Comparison of ENCODE assay signal across 28 mouse cellular contexts in the genomic region with DNA sequence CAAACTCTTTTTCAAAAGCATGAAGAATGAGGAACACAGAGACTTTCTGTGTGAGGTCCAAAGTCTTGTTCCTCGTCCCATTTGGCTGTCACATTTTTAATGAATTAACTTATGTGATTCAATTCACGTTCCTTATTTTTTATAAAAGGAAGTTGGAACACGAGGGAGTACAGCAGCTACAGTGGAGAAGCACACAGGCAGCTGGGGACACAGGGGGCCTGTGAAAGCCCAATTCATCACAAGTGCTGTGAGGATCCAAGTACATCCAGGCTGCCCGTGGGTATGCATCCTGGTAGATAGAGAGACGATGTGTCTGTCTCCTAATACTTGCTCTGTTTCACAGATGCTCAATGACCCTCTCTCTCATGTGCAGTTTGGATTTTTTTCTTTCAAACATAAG.
DNase-seq lines count a peak whose midpoint lies in the region; ATAC-seq and TF ChIP-seq lines count a peak whose summit lies in the region.
"Had no signal": no experiment of that assay in that cellular context is flagged by ENCODE, and none has a peak within 500 bp of the region (broad histone marks: within the 10 kb centered on the region; RNA-seq: fewer than 3 reads in every experiment).

No protein-coding gene starts in this region.

- H3K9me3 ChIP-seq in heart, embryonic 12.5 days (replicated peaks) = no peaks in the 10 kb centered on the region
- H3K9me3 ChIP-seq in liver, postnatal 0 days (ENCODE audit: low read length) = no peaks in the 10 kb centered on the region
- H3K9me3 ChIP-seq in liver, embryonic 11.5 days (ENCODE audit: control insufficient read depth, low read length) = no peaks in the 10 kb centered on the region
- H3K9me3 ChIP-seq: hindbrain, embryonic 15.5 days; intestine, embryonic 15.5 days; liver, embryonic 15.5 days; lung, embryonic 15.5 days; neural tube, embryonic 12.5 days had no signal

- H3K4me2 ChIP-seq in heart, embryonic 12.5 days = no peak overlapping the region
- H3K4me2 ChIP-seq in liver, postnatal 0 days (ENCODE audit: low read depth, low read length) = no peak overlapping the region
- H3K4me2 ChIP-seq in liver, embryonic 11.5 days = no peak overlapping the region
- H3K4me2 ChIP-seq: heart, embryonic 11.5 days; hindbrain, embryonic 15.5 days; intestine, embryonic 15.5 days; liver, embryonic 15.5 days; lung, embryonic 15.5 days; midbrain, embryonic 11.5 days; neural tube, embryonic 12.5 days had no signal

- no peak for ATAC-seq in heart, embryonic 12.5 days (ENCODE audit: insufficient number of reproducible peaks, low FRiP score)
- peak; percentile 31; the same call in 1 of the 2 replicates for ATAC-seq in liver, postnatal 0 days
- ATAC-seq in liver, embryonic 11.5 days (replicated peaks; ENCODE audit: low FRiP score) = no peak
- ATAC-seq: CD4-positive, CD25-positive, alpha-beta regulatory T cell, adult 4 months; forebrain, embryonic 14.5 days; intestine, embryonic 15.5 days; midbrain, embryonic 16.5 days had no signal

- H3K27me3 ChIP-seq in heart, embryonic 12.5 days (replicated peaks) = no peaks in the 10 kb centered on the region
- H3K27me3 ChIP-seq in liver, postnatal 0 days (ENCODE audit: insufficient read depth, low read length) = no peaks in the 10 kb centered on the region
- H3K27me3 ChIP-seq in liver, embryonic 11.5 days (replicated peaks; ENCODE audit: control insufficient read depth, insufficient read depth, low read length) = no peaks in the 10 kb centered on the region
- H3K27me3 ChIP-seq: hindbrain, embryonic 15.5 days; intestine, embryonic 15.5 days; liver, embryonic 15.5 days; lung, embryonic 15.5 days; neural tube, embryonic 12.5 days had no signal

- no peaks in the 10 kb centered on the region for H3K36me3 ChIP-seq in heart, embryonic 12.5 days
- H3K36me3 ChIP-seq in liver, postnatal 0 days (replicated peaks; ENCODE audit: insufficient read depth, low read length) = no peaks in the 10 kb centered on the region
- no peaks in the 10 kb centered on the region for H3K36me3 ChIP-seq in liver, embryonic 11.5 days (ENCODE audit: control insufficient read depth, insufficient read depth, low read length)
- H3K36me3 ChIP-seq: intestine, embryonic 15.5 days; liver, embryonic 15.5 days; lung, embryonic 15.5 days; neural tube, embryonic 12.5 days had no signal

- H3K27ac ChIP-seq in heart, embryonic 12.5 days (ENCODE audit: poor library complexity, severe bottlenecking) = no peak overlapping the region
- 0 out of 2 replicates have a peak overlapping the region, but pooled peaks have one; percentile 1 for H3K27ac ChIP-seq in layer of hippocampus, adult 2 months
- H3K27ac ChIP-seq in liver, postnatal 0 days (ENCODE audit: low read depth) = peak overlapping the region; percentile 9; the same call in 1 of the 2 replicates
- H3K27ac ChIP-seq in liver, embryonic 11.5 days (ENCODE audit: low read depth, low read length) = no peak overlapping the region
- H3K27ac ChIP-seq: hindbrain, embryonic 15.5 days; intestine, embryonic 15.5 days; kidney, postnatal 0 days; liver, embryonic 15.5 days; lung, embryonic 15.5 days; neural tube, embryonic 12.5 days had no signal

- TF ChIP-seq CTCF in layer of hippocampus, adult 2 months (conservative IDR thresholded peaks at IDR 0.05) = no peak
- TF ChIP-seq CTCF in liver, postnatal 0 days (IDR thresholded peaks at IDR 0.05; ENCODE audit: low read depth) = no peak

- no peak overlapping the region for H3K4me3 ChIP-seq in heart, embryonic 12.5 days
- no peak overlapping the region for H3K4me3 ChIP-seq in layer of hippocampus, adult 2 months
- no peak overlapping the region for H3K4me3 ChIP-seq in liver, postnatal 0 days (ENCODE audit: low read depth, low read length)
- H3K4me3 ChIP-seq in liver, embryonic 11.5 days (ENCODE audit: low read depth, low read length) = no peak overlapping the region
- H3K4me3 ChIP-seq: hindbrain, embryonic 15.5 days; intestine, embryonic 15.5 days; liver, embryonic 15.5 days; lung, embryonic 15.5 days; myocyte; neural tube, embryonic 12.5 days had no signal

- no peak overlapping the region for H3K9ac ChIP-seq in heart, embryonic 12.5 days
- no peak overlapping the region for H3K9ac ChIP-seq in liver, postnatal 0 days (replicated peaks)
- no peak overlapping the region for H3K9ac ChIP-seq in liver, embryonic 11.5 days (ENCODE audit: low read depth, low read length)
- H3K9ac ChIP-seq: hindbrain, embryonic 15.5 days; intestine, embryonic 15.5 days; liver, embryonic 15.5 days; lung, embryonic 15.5 days; neural tube, embryonic 12.5 days had no signal

- H3K4me1 ChIP-seq in heart, embryonic 12.5 days (replicated peaks) = no peaks in the 10 kb centered on the region
- H3K4me1 ChIP-seq in liver, postnatal 0 days (ENCODE audit: insufficient read depth) = no peaks in the 10 kb centered on the region
- H3K4me1 ChIP-seq in liver, embryonic 11.5 days (replicated peaks; ENCODE audit: control insufficient read depth, insufficient read depth, low read length) = no peaks in the 10 kb centered on the region
- H3K4me1 ChIP-seq: hindbrain, embryonic 15.5 days; intestine, embryonic 15.5 days; liver, embryonic 15.5 days; lung, embryonic 15.5 days; neural tube, embryonic 12.5 days had no signal

- no peak for TF ChIP-seq EP300 in liver, postnatal 0 days (IDR thresholded peaks at IDR 0.05; ENCODE audit: low read depth)

- DNase-seq in heart, adult 11 months = peak; percentile 54
- no peak for DNase-seq in layer of hippocampus, adult 2 months (ENCODE audit: low spot score in 2 of 2)
- DNase-seq in layer of hippocampus, adult 11-12 months (ENCODE audit: low spot score) = no peak
- DNase-seq in liver, postnatal 0 days = no peak
- no peak for DNase-seq in liver, embryonic 11.5 days (ENCODE audit: low spot score)
- DNase-seq in spleen, adult 12 weeks (ENCODE audit: low spot score) = no peak
- DNase-seq: adrenal gland, postnatal 14 days; cerebellum, postnatal 36 days; gastrocnemius, postnatal 25 days; heart, adult 18-20 months; heart, postnatal 4 days; kidney, adult 8-10 months; liver; spleen, adult 18-20 months; thymus, postnatal 14 days had no signal

- 70% methylated on average over 5 of the region's 5 CpGs for WGBS in heart, embryonic 12.5 days
- WGBS in liver, postnatal 0 days (ENCODE audit: insufficient replicate concordance) = 63% methylated on average over 5 of the region's 5 CpGs
- 65% methylated on average over 5 of the region's 5 CpGs for WGBS in liver, embryonic 11.5 days

Comparison
In these comparisons a context has a peak if more than half of its experiments do, and no peak if none do; other contexts are left out.
1. H3K27ac ChIP-seq: peak in layer of hippocampus, adult 2 months (single experiment) and liver, postnatal 0 days (single experiment); none in heart, embryonic 12.5 days (single experiment) and liver, embryonic 11.5 days (single experiment).